Mouse (Mus musculus) adrenal gland, postnatal 10 days (tissue): ENCODE results near the gene H2-K1. TPM values are rescaled to one million over a fixed set of nuclear protein-coding genes. Genes with fewer than 3 reads are reported as not detected.
A peak's percentile ranks its signal among the peaks of the same experiment; 100 is the strongest.

Source experiments
- DNase-seq: peaks from one replicate; pipeline ENCODE4 v3.0.0; 2021; ENCODE audit warnings: mixed read lengths
- total RNA-seq, 2 experiments: library from RNA; stranded (reverse); gene quantifications; 2 replicates each; pipeline ENCODE4 v1.2.3; 2021

The H2-K1 gene
- total RNA-seq, 2 experiments from 2014 or later: 204 to 217 TPM

- DNase-seq: peak; percentile 67
These were observed 8.1 kb downstream of the H2-K1 start for GRCm38 (mm10) chr17:33991788-33992664.

DNA sequence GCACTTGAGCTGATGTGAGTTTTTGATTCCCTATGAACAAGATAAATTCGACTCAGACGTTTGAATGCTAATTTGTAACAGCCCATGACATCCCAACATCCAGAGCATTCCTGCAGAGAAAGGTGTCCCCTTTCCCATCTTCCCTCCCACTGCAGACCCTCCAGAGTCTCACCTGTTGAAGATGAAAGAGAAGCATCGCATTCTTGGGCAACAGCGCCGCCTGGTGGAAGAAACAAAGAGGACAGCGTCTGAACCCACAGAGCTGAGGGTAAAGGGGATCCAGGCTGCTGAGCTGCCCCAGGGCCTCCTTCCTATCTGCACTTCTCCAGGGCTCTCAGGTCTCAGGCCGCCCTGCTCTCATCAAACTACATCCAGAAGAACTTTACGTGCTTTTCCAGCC lies 18.0 kb downstream of the H2-K1 start:
- peak; percentile 74 for DNase-seq

DNA sequence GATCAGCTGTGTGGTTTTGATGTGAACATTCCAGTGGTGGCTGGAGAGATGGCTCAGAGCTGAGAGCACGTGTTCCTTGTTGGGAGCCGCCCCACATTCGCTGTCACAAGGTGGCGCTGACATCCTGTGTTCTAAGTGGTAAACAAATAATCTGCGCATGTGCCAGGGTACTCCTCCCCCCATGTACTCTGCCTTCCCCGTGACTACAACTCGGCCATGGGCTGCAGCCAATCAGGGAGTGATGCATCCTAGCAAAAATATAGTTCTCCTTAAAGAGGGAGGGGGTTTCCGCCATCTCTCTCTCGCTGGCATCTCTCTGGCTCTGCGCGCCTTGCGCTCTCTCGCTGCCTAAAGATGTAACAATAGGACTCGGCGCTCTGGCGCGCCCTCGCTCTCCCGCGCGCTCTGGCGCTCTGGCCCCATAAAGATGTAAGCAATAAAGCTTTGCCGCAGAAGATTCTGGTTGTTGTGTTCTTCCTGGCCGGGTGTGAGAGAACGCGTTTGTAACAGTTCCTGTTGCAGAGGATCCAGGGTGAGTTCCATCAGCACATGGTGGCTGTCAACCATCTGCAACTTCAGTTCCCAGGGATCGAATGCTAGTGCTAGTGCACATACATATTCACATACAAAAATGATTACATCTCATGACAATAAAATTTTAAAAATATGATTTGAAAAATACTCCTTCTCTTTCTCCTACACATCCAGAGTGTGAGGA lies 18.8 kb downstream of the H2-K1 start:
- DNase-seq: peak; percentile 86

GRCm38 (mm10) chr17:33980181-33981035 lies 19.7 kb downstream of the H2-K1 start:
- DNase-seq: no peak

DNA sequence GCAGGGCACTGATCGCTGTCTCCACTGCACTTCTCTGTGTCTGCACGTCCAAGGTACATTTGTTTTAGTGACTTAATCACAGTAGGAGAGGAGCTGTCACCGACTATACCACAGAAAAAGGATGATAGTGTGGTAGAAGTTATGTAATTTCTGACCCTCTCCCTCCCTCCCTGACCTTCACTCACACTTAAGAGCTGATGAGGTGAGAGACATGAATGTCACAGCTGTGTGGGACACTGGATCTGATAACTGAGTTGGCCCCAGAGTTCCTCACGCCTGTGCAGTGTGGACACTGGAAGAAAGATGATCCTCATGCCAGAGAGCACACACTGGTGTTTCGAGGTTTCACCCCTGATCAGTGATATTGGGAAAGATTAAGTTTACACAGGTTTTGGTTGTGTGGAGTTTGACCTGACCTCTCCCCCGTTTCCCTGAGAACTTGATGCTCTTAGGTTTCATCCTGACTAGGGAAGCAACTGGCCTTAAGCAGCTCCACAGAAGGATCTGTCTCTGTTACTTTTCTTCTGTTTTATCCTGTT lies 20.6 kb downstream of the H2-K1 start:
- no peak for DNase-seq

- DNase-seq: peak; percentile 82
These were observed 21.5 kb downstream of the H2-K1 start for GRCm38 (mm10) chr17:33978631-33979031.

DNA sequence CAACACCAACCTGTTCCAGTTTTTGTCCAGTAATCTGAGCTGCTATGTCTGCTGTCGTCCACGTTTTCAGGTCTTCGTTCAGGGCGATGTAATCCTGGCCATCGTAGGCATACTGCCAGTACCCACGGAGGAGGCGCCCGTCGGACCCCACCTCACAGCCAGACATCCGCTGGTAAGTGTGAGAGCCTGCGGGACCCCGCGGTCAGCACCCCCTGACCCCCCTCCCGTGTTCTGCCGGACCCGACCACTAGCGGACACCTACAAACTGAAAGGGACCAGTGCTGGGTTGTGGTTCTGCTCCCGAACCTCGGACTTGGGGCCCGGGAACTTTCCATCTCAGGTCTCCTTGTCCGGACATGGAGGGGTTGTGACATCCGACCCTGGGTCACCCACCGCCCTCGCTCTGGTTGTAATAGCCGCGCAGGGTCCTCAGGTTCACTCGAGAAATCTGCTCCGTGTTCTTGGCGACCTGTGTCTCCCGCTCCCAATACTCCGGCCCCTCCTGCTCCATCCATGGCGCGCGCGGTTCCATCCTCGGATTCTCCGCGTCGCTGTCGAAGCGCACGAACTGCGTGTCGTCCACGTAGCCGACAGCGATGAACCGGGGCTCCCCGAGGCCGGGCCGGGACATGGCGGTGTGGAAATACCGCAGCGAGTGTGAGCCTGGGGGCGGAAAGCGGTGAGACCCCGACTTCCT lies 22.1 kb downstream of the H2-K1 start:
- DNase-seq: no peak

- DNase-seq: no peak
These were observed 26.6 kb downstream of the H2-K1 start for GRCm38 (mm10) chr17:33973572-33973971.

DNA sequence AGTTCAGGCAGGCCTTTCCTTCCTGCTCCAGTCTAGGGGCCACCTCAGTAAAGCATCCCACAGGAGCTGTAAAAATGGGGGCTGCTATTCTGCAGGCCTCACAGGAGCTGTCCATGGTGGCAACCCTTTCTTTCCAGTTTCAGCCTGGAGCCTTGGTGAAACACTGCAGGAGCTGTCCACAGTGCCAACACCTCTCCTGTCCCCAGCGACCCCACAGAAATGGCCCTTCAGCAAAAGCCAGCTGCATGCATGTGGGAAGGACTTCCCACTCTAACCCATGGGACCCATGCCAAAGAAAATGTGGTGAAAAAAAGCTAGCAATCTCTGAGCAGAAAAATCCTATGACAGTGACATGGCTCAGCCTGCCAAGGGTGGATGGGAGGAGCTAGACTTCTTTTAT lies 27.5 kb downstream of the H2-K1 start:
- DNase-seq: peak; percentile 67

GRCm38 (mm10) chr17:33969394-33969793 lies 30.8 kb downstream of the H2-K1 start:
- DNase-seq: no peak

DNA sequence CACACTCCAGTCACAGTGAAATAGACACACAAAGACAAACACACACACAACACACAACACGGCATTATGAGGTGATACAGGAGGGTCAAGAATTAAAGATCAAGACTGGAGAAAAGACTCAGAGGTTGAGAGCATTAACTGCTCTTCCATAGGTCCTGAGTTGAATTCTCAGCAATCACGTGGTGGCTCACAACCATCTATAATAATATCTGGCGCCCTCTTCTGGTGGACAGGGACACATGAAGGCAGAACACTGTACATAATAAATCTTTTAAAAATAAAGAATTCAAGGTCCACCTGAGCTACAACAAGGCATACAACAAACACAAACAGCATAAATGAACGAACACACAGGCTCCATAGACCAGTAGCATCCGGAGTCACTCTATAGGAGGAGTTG lies 31.2 kb downstream of the H2-K1 start:
- DNase-seq: no peak

GRCm38 (mm10) chr17:33968489-33968888 lies 31.7 kb downstream of the H2-K1 start:
- peak; percentile 87 for DNase-seq

DNA sequence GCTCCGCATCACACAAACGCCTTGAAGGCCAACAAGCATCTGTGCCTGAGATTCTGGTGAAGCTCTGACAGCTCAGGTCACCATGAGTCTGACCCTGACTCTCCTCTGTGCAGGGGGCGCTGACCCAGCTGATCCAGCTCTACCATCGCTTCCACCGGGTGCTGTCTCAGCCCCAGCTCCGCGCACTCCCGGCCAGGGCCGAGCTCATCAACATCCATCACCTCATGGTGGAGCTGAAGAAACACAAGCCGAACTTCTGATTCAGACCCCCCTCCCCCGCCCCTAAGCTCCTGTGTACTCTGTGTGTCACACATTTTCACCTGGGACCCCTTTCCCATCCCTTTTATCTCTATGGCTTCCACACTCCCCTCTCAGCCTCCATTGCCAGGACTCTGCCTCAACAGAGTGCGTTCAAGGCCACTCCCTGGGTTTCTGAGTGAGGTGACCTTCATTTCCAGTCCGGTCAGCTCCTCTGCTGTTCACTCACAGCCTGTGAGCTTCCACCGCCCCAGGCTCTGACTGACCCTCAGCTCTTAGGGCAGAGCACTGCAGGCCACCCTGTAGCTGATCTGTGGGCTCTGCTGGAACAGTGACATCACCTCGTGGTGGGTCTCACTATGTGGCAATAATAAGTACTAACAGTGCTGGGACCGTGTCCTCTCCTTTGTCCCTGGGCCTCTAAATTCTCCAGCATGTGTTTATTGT lies 34.1 kb downstream of the H2-K1 start:
- DNase-seq: peak; percentile 54

DNA sequence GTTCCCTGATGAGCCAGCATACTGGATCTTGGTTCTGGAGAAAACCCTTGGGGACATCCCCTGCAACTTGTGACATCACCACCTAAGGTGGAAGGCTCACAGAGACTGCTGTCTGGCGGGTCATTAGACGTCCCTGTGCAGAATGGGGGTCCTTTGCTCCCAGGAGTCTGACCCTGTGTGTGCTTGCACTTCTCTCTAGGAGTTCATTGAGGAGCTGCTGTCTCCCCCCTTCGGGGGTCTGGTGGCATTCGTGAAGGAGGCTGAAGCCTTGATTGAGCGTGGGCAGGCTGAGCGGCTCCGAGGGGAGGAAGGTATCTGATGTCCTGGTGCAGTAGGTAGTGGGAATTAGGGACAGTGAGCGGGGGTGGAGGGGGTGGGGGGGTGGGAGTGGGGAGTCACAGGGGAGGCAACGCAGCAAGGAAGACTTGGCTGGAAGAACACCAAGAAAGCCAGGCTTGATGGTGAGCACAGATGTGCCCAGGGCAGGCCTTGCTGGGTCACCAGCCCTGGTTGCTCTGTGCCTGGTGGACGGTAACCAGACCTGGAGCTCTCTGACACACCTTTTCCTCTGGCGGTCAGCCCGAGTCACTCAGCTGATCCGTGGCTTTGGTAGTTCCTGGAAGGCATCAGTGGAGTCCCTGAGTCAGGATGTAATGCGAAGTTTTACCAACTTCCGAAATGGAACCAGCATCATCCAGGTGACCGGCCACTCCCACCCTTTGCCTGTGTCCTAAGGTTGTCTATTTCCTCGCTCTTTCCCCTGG lies 34.9 kb downstream of the H2-K1 start:
- no peak for DNase-seq

- peak; percentile 4 for DNase-seq
These were observed 37.3 kb downstream of the H2-K1 start for GRCm38 (mm10) chr17:33962876-33963275.

DNA sequence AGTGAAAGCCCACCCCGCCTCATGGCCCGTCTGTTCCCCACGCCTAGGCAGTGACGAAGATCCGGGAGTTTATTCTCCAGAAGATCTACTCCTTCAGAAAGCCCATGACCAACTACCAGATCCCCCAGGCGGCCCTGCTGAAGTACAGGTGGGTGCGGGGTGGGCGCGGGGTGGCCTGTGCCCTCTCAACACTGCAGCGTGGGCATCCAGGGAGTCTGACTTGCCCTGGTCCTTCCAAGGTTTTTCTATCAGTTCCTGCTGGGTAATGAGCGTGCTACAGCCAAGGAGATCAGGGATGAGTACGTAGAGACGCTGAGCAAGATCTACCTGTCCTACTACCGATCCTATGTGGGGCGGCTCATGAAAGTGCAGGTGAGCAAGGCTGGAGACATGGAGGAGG lies 40.2 kb downstream of the H2-K1 start:
- DNase-seq: no peak

DNA sequence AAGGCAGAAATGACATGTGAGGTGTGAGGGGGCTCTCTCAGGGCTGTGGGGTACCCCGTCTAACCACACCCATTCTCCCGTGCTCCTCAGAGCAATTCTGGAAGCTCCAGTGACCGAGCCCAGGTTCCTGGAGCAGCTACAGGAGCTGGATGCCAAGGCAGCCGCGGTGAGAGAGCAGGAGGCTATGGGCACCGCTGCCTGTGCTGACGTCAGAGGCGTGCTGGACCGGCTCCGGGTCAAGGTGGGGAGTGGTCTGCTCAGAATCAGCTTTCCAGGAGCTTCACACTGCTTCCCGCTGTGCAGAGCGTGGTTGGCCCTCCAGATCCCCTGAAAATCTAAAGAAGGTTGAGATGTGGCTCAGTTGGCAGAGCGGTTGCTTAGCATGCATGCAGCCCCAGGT lies 41.0 kb downstream of the H2-K1 start:
- DNase-seq: no peak

GRCm38 (mm10) chr17:33958451-33958850 lies 41.7 kb downstream of the H2-K1 start:
- DNase-seq: no peak

DNA sequence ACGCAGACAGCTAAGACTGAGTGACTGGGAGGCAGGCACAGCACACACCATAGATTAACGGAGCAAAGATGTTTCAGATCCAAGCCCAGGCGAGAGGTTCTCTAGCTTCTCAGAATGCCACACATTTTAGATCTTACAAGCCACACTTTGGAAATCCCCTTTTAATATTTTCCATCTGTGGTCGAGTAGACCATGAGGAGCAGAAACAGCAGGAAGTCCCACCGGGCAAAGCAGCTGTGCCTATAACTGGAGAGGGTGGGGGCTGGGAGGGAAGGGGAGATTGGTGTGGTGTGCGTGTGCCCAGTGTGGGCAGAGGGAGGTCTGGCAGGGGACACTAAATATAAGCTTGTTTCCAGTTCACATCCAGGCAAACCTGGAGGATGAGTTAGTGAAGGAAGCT lies 42.7 kb downstream of the H2-K1 start:
- no peak for DNase-seq

DNA sequence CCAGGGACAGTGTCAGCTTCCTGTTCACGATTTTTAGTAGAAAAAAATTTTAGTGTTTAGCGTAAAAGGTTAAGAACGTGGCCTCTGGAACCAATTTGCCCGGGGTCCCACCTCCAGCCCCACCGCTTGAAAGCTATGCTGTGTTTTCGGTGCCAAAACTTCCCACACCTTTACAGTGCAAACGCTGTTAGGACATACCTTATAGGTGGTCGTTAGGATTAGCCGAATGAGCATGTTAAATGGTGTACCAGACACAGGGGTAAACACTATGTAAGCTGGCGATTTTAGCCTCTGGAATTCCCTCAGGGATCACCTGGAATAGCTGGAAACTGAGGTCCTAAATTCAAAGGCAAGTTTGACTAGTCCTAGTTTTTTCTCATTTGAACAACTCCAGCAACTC lies 43.8 kb downstream of the H2-K1 start:
- DNase-seq: no peak
